Mouse (Mus musculus) cerebellum, postnatal 10 days (tissue): ENCODE data around the gene Cep295.
"Not testable (repeated sequence)": the region's sequence is repeated elsewhere in the genome, so short reads cannot be mapped to it uniquely, and the experiment has no call there.

Experiments
- DNase-seq, 2 experiments: peaks; one replicate each; pipeline ENCODE4 v3.0.0; 2021; ENCODE audit warnings: mixed read lengths in 2 of 2

The Cep295 gene

DNA sequence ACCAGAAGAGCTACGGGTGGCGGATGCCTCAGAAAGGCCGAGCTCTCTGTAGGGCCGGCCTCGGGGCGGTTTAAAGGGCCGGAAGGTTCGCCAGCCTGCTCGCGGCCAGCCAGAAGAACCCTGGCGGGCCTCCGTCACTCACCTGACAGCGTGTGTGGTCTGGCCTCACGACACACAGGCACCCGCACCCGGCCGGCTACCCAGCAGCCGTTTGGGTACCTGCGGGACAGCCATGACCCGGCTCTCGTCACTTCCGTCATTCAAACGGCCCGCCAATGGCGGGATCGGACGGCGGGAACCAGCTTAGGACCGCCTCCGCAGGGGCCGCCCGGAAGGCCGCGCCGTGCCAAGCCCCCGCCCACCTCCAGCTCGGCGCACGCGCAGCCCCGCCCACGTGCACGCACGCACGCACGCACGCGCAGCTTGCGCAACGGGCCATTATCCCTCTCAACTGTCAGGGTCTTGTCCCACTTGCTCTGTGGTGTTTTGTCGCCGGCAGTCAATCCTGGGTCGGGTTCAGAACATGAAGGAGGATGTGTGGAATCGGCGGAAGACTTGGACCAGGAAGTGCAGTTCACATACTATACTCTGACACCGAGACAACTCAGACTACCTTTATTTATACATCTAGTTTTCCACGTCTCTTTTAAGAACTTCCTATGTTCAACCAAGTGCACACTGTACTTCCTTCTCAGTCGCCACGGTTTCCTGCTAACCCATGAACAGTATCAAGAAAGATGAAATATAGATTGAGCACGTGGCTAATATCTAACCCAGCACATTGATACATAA lies at the start of gene Cep295:
TSS of gene Cep295 (minus strand) at position 305 of the 792 bp plus-strand sequence.
- peak; percentile 99 for DNase-seq

DNA sequence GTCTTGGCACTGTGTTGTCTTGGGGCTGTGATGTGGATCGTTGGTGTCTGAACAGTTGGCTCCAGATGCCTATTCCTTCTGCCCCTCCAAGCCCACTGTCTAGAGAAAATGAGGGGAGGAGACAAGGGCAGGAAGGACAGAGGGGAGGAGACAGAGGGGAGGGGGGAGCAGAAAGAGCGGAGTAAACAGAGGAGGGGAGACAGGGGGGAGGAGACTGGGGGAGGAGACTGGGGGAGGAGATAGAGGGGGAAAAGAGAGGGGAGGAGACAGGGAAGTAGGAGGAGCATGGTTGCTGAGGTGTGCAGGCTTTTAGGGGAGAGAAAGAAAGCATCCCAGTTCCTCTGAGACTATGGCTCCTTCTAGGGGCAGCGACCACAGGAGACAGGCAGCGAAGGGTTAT lies 40.0 kb upstream of the Cep295 start:
- DNase-seq = no peak

DNA sequence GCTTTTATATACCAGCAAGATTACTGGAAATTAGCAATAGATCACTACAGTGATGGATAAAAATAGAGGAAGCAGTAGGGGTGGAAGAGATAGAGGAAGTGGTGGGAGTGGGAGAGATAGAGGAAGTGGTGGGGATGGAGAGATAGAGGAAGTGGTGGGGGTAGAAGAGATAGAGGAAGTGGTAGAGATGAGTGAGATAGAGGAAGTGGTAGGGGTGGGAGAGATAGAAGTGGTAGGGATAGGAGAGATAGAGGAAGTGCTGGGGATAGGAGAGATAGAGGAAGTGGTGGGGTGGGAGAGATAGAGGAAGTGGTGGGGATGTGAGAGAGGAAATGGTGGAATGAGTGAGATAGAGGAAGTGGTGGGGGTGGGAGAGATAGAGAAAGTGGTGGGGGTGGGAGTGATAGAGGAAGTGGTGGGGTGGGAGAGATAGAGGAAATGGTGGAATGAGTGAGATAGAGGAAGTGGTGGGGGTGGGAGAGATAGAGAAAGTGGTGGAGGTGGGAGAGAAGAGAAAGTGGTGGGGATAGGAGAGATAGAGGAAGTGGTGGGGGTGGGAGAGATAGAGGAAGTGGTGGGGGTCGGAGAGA lies 37.9 kb upstream of the Cep295 start:
- no peak for DNase-seq

DNA sequence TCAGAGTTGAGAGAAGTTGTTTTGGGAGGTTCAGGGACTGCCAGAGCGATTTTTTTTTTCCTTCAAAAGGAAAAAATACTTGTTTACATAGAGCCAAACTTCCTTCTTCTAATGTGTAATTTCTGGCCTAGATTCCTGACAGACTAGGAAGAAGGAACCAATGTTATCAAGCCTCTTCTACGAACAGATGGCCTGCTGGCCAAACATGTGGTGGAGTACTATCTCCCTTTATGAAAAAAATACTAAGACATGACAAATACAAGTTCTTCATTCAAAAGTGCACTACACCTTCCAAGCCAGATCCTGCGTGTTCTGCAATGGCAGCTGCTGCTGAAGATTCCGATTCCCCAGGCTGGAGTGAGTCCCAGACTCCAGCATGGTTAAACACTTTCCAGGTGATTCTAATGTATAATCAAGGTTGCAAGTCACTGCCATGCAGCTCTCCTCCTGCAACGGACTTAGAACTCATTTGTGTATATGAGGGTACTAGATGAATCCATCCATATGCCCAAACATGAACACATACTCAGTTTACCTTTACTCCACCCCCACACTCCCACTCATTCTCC lies 29.6 kb upstream of the Cep295 start:
- DNase-seq = no peak

DNA sequence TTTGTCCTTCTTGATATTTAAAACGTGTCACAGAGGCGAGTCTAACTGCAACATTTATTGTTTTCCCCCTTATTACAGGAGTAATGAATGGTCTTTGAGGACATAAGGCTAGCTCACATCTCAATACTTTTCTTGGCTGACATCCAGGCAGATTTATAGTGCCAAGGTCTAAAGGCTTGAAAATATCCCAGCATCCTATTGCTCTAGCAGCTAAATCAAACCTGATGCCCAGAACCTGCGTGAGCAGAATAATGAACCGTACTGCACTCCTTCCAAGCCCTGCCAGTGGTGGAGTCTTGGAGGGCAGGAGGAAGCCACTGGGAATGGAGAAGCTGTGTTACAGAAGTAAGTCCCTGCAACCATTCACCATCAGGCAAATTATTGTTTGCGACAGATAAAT lies 26.7 kb upstream of the Cep295 start:
- DNase-seq = peak; percentile 60 to 65

DNA sequence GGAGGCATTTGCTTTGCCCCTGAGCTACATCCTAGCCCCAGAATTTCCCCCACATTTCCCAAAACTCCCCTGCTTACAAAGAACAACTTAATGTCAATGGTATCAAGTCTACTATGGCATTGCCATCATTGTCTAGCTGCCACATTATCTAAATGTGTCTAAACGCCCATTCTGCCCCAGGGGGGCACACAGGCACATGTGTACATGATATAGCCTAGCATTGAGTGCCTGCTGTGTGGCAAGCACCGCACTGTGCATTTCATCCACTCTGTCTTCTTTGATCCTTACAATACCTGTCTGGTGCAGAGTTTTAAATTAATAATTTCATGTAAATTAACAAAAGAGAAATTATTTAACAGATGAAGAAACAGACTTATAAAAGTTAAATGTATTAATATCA lies 8.7 kb upstream of the Cep295 start:
- DNase-seq = no peak

DNA sequence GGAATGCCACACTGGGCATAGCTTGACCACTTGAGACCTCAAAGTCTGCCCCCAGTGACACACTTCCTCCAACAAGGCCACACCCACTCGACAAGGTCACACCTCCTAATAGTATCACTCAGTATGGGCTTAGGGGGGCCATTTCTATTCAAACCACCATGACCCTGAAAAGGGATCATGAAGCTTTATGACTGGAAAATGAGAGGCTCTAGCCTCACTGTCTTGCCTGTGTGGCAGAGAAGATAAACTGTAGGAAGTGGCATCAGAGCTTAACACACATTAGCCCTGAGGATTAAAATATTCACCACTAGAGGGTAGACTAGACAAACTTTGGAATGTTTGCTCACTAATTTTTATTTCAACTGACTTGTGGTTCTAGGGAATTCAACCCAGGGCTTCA lies 8.3 kb upstream of the Cep295 start:
- peak in 1 of 2 experiments; percentile 53 for DNase-seq

DNA sequence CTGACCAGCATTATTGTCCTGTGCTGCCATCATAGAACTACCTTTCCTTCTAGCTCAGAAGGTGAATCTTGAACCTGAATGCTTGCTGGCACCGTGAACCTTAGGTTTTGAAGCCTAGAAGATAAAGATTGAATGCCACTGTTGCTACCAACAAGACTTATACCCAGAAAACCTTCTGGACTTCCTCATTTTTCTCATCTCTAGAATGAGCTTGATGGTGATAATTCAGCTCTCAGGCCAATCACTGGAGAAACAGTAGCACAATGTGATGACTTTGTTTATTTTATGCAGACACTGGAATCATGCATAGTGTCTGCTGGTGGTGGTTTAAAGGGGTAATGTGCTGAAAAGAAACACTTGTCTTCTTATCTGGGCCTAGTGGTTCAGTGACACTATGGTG lies 7.3 kb upstream of the Cep295 start:
- no peak for DNase-seq

DNA sequence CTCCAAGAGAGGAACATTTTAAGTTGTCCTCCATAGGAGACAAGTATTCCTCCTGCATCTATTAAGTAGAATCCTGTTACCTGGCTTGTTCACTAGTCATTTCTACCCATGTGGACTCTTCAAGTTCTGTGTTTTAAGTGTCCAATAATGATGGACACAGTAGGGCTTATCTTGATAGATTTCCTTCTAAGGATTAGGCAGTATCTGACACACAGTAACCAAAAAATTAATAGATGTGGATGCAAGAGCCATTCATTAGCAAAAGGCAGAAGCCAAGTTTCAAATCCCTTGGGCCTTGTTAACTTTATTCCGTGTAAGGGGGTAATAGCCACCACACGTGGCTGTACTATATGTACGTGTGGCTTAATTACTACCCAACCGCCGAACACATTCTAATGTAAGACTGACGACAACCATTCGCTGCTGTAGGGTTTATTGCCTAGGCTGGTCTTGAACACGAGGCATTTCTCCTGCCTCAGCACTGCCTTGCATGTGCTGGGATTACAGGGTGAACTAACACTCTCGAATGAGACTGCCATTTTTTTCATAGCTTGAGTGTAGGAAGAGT lies 588 bp downstream of the Cep295 start:
- DNase-seq = no peak

DNA sequence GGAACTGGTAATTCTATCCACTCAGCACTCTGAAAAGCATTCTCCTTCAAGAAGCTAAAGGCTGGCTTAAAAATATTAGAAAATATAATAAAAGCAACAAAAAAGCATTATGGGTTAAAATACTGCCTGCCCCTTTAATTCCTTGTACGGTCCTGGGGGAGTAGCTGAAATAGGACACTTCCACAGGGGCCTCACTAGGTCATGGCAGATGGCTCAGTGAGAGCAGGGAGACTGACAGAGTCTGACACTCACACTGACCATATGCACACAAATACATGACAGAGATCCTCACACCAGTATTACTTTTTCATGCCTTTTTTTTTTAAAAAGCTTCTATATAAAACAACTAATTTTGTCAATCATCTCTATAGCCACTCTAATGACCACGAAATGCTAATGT lies 7.7 kb downstream of the Cep295 start:
- DNase-seq = no peak

DNA sequence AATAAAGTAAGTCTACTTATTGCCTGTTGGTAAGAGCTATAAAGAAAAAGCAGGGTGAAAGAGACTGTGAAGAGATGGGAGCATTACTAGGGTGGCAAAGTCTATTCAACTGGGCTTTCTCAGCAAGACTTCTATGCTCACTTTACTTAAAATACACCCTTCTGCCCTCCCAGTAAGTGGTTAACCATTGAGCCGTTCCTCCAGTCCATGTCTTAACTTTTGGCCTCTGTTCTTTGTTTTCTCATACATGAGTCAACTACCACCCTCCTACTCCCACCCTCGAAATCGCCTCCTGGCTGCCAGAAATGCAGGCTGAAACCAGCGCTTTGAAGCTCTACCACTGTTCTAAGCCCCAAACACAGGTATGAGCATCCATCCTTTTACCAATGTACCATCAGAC lies 19.8 kb downstream of the Cep295 start:
- no peak for DNase-seq

DNA sequence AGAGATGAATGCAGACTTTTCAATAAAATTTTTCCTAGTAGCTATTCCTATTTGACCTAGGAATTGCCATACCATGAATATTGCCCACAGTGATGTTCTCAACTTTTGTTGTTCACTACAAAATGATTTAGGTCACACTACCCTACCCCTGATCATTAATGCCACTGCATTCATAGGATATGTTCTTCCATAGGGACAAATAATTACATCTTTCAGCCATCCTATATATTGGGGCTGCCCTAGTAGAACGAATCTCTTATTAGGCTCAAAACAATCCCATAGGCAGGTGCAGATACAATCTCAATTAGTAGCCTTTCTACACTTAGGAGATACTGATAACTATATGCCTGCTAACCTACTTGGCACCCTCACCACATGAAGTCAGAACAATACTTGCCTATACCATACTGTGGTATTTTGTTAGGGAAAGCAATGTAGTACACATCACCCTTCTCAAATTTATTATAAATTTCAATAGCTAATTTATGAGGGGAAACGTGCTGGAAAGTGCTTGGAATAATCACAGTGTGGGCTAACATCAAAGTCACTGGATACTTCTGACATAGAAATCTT lies 39.3 kb downstream of the Cep295 start:
- no peak for DNase-seq

DNA sequence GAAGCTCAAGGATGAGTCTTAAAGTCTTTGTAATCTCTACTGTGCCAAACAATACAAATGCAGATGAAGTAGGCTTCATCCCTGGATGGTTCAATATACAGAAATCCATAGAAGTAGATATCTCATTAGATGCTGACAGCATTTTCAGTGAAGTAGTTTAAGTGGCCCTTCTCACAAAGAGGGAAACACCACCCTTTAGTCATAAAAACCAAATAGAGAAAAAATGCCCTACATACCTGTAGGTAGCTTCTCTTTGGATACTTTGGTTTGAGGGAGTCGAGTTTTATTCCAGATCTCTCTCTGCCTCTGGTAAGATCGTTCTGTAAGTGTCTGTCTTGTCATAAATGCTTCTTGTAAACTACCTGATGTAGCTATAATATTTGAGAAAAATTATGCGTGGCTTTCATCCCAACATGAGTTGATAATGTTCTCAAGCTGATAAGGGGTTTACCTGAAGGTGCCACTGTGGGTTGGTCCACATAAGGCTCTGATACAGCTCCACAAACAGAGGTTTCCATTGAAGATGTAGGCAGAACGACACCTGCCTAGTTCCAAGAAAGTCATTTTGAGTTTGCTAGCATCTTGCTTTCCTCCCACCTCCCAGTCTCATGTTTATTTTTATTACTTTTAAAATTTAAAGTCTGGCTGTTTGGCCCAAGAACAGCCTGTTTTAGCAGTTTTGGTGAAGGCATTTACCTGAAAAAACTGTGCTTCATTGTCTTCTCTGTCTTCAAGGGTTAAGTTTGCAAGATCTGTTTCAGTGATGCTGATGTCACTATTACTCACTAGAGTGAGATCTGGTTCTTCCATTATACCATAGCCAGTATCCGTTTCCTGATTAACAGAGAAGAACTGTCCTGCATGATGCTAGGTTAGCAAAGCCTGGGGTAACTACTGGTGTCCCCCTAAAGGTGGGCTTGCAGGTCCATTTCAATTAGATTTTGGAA lies 40.1 kb downstream of the Cep295 start:
- DNase-seq = no peak

DNA sequence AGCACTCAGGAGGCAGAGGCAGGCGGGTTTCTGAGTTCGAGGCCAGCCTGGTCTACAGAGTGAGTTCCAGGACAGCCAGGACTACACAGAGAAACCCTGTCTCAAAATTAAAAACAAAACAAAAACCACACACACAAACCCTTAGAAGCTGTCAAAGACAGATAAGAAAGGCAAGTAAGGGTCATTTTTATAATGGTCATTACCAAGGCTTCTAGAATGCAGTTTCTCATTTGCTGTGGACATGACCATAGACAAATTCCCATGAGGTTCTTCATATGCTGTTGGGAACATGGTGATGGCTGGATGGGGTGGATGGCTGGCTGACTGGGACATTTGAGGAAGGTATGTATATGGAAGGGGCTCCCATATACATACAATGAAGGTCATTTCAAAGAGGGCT lies 41.3 kb downstream of the Cep295 start:
- DNase-seq = not testable (repeated sequence)

DNA sequence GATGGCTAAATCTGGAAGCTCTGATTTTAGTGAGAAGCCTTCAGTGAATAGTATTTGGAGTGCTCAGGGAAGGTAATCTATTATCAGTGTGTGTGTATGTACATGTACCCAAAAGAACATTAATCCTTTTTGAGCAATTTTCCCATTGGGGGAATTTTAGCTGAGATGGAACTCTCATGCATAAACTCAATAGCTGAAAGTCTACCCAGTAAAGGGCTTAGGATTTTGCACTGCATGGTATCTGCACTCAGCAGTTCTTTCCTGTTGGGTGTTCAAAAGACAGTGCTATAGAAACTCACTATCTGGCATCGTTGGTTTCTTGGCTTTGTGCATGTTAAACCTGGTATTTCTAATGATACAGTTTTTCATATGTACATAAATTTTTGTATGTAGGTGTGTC lies 43.0 kb downstream of the Cep295 start:
- no peak for DNase-seq

DNA sequence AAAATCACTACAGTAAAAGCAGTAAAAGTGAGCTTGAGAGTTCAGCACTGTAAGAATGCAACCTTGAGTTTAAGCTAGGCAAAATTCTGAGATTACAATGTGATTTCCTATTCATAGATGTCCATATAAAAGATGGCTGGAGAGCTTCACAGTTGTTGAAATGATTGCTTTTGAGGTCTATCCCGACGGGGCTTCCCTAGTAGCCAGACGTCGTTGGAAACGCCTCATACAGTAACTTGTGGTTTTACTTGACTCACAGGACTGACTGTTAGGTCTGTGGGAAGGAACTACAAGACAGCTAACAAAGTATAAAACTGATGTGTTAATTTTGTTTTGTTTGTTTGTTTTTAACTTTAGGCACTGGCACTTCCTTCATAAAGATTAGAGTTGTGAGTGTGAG lies 44.0 kb downstream of the Cep295 start:
- no peak for DNase-seq

DNA sequence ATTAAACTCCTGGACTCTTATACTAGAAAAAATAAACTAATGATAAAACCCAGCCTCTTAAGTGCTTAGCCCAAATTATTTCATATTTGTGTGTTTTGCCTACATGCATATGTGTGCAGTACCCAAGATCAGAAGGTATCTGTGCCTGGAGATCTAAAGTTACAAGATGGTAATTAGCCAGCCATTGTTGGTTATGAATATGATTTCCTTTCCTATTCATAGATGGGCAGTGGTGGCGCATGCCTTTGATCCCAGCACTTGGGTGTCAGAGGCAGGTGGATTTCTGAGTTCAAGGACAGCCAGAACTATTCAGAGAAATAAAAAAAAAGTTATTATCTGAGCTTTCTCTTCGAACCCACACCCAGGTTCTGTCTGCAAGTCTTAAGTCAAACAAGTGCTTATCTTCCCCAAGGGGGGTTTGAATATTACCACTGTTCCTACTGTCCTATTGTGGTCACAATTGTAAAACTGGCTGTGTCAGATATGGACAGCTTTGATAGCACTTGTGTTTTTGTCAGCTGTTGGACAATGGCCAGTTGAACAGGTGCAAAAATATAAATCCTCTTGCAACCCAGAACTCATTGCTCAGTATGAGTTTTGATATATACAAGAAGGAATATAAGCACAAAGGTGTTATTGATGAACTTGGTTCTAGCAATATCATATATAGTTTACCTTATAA lies 45.4 kb downstream of the Cep295 start:
- peak in 1 of 2 experiments; percentile 10 for DNase-seq

DNA sequence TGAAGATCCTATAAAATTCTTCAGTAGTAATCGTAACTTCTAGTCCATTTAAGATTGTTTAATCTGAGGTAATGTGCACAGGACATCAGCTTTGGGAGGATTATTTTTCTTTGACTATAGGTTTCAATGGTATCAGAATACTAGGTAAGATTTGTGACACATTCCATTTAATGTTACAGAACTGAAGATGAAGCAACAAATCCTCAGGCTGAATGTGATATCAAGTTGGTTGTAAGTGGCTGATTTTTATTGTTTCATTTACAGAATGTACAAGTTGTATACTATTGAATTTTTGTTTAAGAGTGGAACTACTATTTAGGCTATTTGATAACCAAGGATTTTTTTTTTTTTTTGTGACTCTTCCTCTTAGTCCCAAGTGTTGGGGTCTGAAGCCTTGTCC lies 47.4 kb downstream of the Cep295 start:
- DNase-seq = no peak

DNA sequence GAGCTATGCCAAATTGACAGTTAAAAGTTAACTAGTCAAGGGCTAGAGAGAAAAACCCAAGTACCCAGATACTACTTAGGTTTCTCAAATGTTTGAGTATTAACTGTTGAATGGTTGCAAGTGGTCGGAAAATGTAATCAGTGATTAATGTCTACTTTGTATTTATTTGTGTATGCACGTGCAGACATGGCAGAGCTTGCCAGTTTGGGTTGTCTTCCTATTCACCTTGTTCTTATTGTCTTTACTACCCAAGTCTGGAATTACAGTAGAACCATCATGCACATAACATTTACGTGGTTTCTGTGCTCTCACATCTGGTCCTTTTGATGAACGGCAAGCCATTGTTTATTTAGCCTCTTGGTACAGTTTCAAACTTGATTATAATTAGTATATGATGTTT lies 48.2 kb downstream of the Cep295 start:
- DNase-seq = no peak

DNA sequence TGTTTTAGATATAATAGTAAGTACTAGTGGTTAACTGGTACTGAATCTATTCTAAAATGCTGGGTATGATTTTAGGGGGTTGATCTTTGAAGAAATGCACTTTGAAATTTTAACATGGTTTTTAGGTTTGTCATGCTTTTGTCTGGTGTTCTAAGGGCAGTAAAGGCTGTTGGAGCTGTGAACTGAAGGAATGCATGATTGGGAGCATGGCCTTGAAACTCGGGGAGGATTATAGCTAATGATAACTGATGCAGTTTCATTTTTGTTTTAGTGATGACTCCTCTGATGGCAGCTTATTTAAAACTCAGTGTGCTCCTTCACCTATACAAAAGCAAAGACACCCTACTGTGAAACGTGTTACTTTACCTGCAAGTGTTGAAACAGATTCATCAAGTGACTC lies 49.3 kb downstream of the Cep295 start:
- no peak for DNase-seq

DNA sequence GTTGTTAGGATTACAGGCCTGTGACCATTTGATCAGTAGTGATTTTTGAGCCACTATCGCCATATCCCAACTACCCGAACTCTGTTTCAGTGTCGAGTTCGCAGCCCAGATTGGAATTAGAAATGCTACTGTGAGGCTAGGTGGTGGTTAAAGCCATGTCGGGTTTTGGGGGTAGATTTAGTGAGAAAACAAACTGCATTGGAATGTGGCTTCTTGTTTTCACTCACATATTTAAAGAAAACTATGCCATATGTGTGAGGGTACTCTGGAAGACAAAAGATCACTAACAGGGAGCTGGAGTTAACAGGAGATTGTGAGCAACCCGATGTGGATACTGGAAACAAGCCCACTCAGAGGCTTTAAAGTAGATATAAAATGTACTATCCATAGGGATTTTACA lies 50.3 kb downstream of the Cep295 start:
- DNase-seq = no peak
